ENCODE assay signal across 8 mouse cellular contexts in the genomic region with DNA sequence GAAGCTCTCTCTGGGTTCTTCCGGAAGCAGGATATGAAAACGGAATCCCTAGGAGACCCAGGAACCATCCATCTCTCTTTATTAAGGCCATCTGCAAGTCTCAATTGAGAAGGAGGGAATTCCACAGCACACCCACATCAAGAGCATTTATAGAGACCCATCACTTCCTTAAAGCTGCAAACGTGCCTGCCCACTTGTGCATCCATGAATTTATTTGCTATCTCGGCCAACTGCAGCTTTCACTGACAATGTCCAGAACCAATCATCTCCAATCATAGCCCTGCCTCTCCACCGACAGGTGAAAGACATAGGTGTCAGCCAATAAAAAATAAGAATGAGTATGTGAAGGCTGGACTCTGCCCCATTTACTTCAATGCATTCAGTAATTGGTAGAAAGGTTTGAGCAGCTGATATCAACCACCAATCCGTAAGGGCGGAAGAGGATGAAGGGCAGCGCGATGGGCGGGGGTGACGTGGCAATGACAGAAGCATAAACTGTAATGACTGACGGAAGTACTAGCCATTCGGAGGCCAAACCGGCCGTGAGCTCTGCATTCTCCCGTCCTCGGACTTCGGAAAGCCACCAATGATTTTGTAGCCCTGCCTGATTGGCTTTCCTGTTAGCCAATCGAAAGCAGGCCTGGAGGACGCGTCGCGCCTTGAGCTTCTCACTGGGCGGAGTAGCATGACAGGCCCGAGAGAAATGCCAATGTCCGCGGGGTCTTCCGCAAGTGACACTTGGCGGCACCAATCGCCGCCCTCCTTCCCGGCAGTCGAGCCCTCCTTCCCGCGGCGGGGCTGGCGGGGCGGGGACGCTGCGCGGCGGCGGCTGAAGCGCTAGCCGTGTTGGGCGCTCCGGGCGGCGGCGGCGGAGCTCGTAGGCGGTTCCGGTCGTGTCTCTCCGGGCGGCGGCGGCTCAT. TPM values are rescaled to one million over a fixed set of nuclear protein-coding genes. Genes with fewer than 3 reads are reported as not detected.
DNase-seq lines count a peak whose midpoint lies in the region; ATAC-seq and TF ChIP-seq lines count a peak whose summit lies in the region.

A gene (plus strand): TSS at position 919 of the 920 bp plus-strand sequence.

- peak within 1 kb of the TSS; percentile 89 for H3K4me2 ChIP-seq in heart, embryonic 15.5 days
- peak within 1 kb of the TSS; percentile 90 for H3K4me2 ChIP-seq in liver, embryonic 14.5 days (ENCODE audit: low read depth)
- H3K4me2 ChIP-seq in neural tube, embryonic 11.5 days (ENCODE audit: low read depth): peak within 1 kb of the TSS; percentile 76
- H3K4me2 ChIP-seq in stomach, postnatal 0 days (replicated peaks; ENCODE audit: low read depth): peak within 1 kb of the TSS; percentile 85

- H3K4me1 ChIP-seq in forebrain, embryonic 10.5 days: peaks cover 15% of the 10 kb centered on the region
- H3K4me1 ChIP-seq in heart, embryonic 15.5 days (replicated peaks): peaks cover 33% of the 10 kb centered on the region
- peaks cover 10 to 14% of the 10 kb centered on the region in 2 experiments; a peak in 3 of 4 replicates for H3K4me1 ChIP-seq in liver, embryonic 14.5 days (replicated peaks; ENCODE audit: control insufficient read depth in 2 of 2, insufficient read depth in 2 of 2, low read length in 1 of 2)
- H3K4me1 ChIP-seq in neural tube, embryonic 11.5 days (ENCODE audit: control insufficient read depth, insufficient read depth, low read length): peaks cover 7% of the 10 kb centered on the region
- H3K4me1 ChIP-seq in stomach, postnatal 0 days (replicated peaks; ENCODE audit: control insufficient read depth, insufficient read depth): 0 out of 2 replicates have a peak, but pooled peaks cover 2% of the 10 kb centered on the region

- peak within 1 kb of the TSS; percentile 88 for H3K27ac ChIP-seq in forebrain, embryonic 10.5 days
- H3K27ac ChIP-seq in heart, embryonic 15.5 days: peak within 1 kb of the TSS; percentile 86
- H3K27ac ChIP-seq in liver, embryonic 14.5 days: peak within 1 kb of the TSS; percentile 75
- H3K27ac ChIP-seq in neural tube, embryonic 11.5 days (ENCODE audit: low read depth, low read length): peak within 1 kb of the TSS; percentile 75
- H3K27ac ChIP-seq in stomach, postnatal 0 days (replicated peaks): peak within 1 kb of the TSS; percentile 93

- WGBS in forebrain, embryonic 10.5 days: under 1% methylated on average over 59 of the region's 59 CpGs
- WGBS in heart, embryonic 15.5 days: under 1% methylated on average over 59 of the region's 59 CpGs
- 1% methylated on average over 59 of the region's 59 CpGs for WGBS in liver, embryonic 14.5 days (ENCODE audit: insufficient replicate concordance)
- WGBS in neural tube, embryonic 11.5 days: under 1% methylated on average over 56 of the region's 59 CpGs
- WGBS in stomach, postnatal 0 days: under 1% methylated on average over 46 of the region's 59 CpGs

- DNase-seq in CD8-positive naive resting alpha-beta T cell, adult 2 months (ENCODE audit: low read depth in 2 of 2, low spot score in 2 of 2): peak; percentile 95 to 96
- DNase-seq in c-Kit-positive CD71-negative TER-119-negative erythroid progenitor cells, embryonic 14.5 days (ENCODE audit: low read depth): peak; percentile 98
- DNase-seq in forebrain, embryonic 10.5 days (ENCODE audit: extremely low spot score, low spot score): peak; percentile 98
- DNase-seq in kidney, postnatal 25 days: peak; percentile 99 to 100
- peak; percentile 100 for DNase-seq in liver, embryonic 14.5 days (ENCODE audit: low read depth in 3 of 3, low spot score in 3 of 3)
- DNase-seq in neural tube, embryonic 11.5 days (ENCODE audit: low spot score): peak; percentile 97
- peak; percentile 98 for DNase-seq in stomach, postnatal 0 days (ENCODE audit: low spot score)

- H3K36me3 ChIP-seq in forebrain, embryonic 10.5 days (replicated peaks): peaks cover 9% of the 10 kb centered on the region
- H3K36me3 ChIP-seq in heart, embryonic 15.5 days: no peaks in the 10 kb centered on the region
- peaks cover 2% of the 10 kb centered on the region for H3K36me3 ChIP-seq in liver, embryonic 14.5 days (replicated peaks; ENCODE audit: control insufficient read depth, insufficient read depth, low read depth)
- no peaks in the 10 kb centered on the region for H3K36me3 ChIP-seq in neural tube, embryonic 11.5 days (ENCODE audit: control insufficient read depth, insufficient read depth, low read length)
- 0 out of 2 replicates have a peak, but pooled peaks cover 3% of the 10 kb centered on the region for H3K36me3 ChIP-seq in stomach, postnatal 0 days (ENCODE audit: control insufficient read depth, insufficient read depth, low read length)

- peak; percentile 10; the same call in 1 of the 2 replicates for TF ChIP-seq CTCF in liver, embryonic 14.5 days (IDR thresholded peaks at IDR 0.05; ENCODE audit: low read depth)
- no peak for TF ChIP-seq CTCF in stomach, postnatal 0 days (IDR thresholded peaks at IDR 0.05; ENCODE audit: low read depth)

- H3K27me3 ChIP-seq in forebrain, embryonic 10.5 days (ENCODE audit: poor library complexity, severe bottlenecking): no peaks in the 10 kb centered on the region
- H3K27me3 ChIP-seq in heart, embryonic 15.5 days: no peaks in the 10 kb centered on the region
- no peaks in the 10 kb centered on the region; the same call in 1 of the 2 replicates for H3K27me3 ChIP-seq in liver, embryonic 14.5 days (ENCODE audit: control insufficient read depth, insufficient read depth, low read length)
- H3K27me3 ChIP-seq in neural tube, embryonic 11.5 days (ENCODE audit: control insufficient read depth, insufficient read depth, low read length): no peaks in the 10 kb centered on the region
- no peaks in the 10 kb centered on the region for H3K27me3 ChIP-seq in stomach, postnatal 0 days (ENCODE audit: control insufficient read depth, insufficient read depth, low read length)

- ATAC-seq in heart, embryonic 15.5 days (replicated peaks; ENCODE audit: insufficient number of reproducible peaks, insufficient read depth, low FRiP score, low read depth): peak; percentile 96
- peak; percentile 92 for ATAC-seq in liver, embryonic 14.5 days (ENCODE audit: insufficient read depth)
- ATAC-seq in neural tube, embryonic 11.5 days (ENCODE audit: insufficient read depth, low FRiP score, low TSS enrichment): peak; percentile 98
- ATAC-seq in stomach, postnatal 0 days (ENCODE audit: low FRiP score, low TSS enrichment): peak; percentile 98

- H3K9ac ChIP-seq in heart, embryonic 15.5 days: peak within 1 kb of the TSS; percentile 95
- H3K9ac ChIP-seq in liver, embryonic 14.5 days (replicated peaks): peak within 1 kb of the TSS; percentile 88
- peak within 1 kb of the TSS; percentile 73 for H3K9ac ChIP-seq in neural tube, embryonic 11.5 days (ENCODE audit: low read length)
- H3K9ac ChIP-seq in stomach, postnatal 0 days (ENCODE audit: low read length): peak within 1 kb of the TSS; percentile 96

- no peaks in the 10 kb centered on the region; the same call in 1 of the 2 replicates for H3K9me3 ChIP-seq in forebrain, embryonic 10.5 days
- H3K9me3 ChIP-seq in heart, embryonic 15.5 days (replicated peaks): no peaks in the 10 kb centered on the region
- H3K9me3 ChIP-seq in liver, embryonic 14.5 days (ENCODE audit: control insufficient read depth, low read length): peaks cover 3% of the 10 kb centered on the region
- H3K9me3 ChIP-seq in neural tube, embryonic 11.5 days (ENCODE audit: control insufficient read depth, low read length): no peaks in the 10 kb centered on the region
- no peaks in the 10 kb centered on the region for H3K9me3 ChIP-seq in stomach, postnatal 0 days (ENCODE audit: control insufficient read depth, low read length)

- TF ChIP-seq EP300 in liver, embryonic 14.5 days (IDR thresholded peaks at IDR 0.05; ENCODE audit: low read depth): peak; percentile 62; the same call in 1 of the 2 replicates
- TF ChIP-seq EP300 in stomach, postnatal 0 days (optimal IDR thresholded peaks at IDR 0.05): peak; percentile 30

- peak within 1 kb of the TSS; percentile 85 for H3K4me3 ChIP-seq in forebrain, embryonic 10.5 days
- H3K4me3 ChIP-seq in heart, embryonic 15.5 days: peak within 1 kb of the TSS; percentile 94
- H3K4me3 ChIP-seq in liver, embryonic 14.5 days (ENCODE audit: insufficient read depth in 1 of 2, low read depth in 2 of 2, low read length in 2 of 2): peak within 1 kb of the TSS; percentile 87 to 90
- peak within 1 kb of the TSS; percentile 92 for H3K4me3 ChIP-seq in neural tube, embryonic 11.5 days (ENCODE audit: low read depth, low read length)
- H3K4me3 ChIP-seq in stomach, postnatal 0 days (ENCODE audit: low read depth, low read length): peak within 1 kb of the TSS; percentile 75

RNA-seq across cellular contexts. Expression of the gene that starts here (rescaled TPM):
- polyA plus RNA-seq in forebrain, embryonic 10.5 days (2016; fragmentation: Nextera tagmentation; extraction: Ambion mirVana): 3.2 and 3.3 TPM in 2 replicates
- 4.3 and 4.4 TPM in 2 replicates for polyA plus RNA-seq in heart, embryonic 15.5 days (2015; fragmentation: Nextera tagmentation; extraction: Ambion mirVana)
- polyA plus RNA-seq in liver, embryonic 14.5 days (2012; rRNA removed): 8.2 and 11.7 TPM in 2 replicates
- 3.9 and 5.0 TPM in 2 replicates for polyA plus RNA-seq in liver, embryonic 14.5 days (2014; fragmentation: Nextera tagmentation; extraction: Ambion mirVana)
- 6.6 and 6.7 TPM in 2 replicates for polyA plus RNA-seq in neural tube, embryonic 11.5 days (2014; fragmentation: Nextera tagmentation; extraction: Ambion mirVana)
- 4.3 and 4.5 TPM in 2 replicates for polyA plus RNA-seq in stomach, postnatal 0 days (2015; fragmentation: Nextera tagmentation; extraction: Ambion mirVana)

Comparison
In these comparisons a context has a peak if more than half of its experiments do, and no peak if none do; other contexts are left out.
1. Peak in every context shown above with its lines: DNase-seq, ATAC-seq, H3K4me3 ChIP-seq and H3K27ac ChIP-seq.